Comparison of ENCODE assay signal across 26 mouse cellular contexts in the genomic region with DNA sequence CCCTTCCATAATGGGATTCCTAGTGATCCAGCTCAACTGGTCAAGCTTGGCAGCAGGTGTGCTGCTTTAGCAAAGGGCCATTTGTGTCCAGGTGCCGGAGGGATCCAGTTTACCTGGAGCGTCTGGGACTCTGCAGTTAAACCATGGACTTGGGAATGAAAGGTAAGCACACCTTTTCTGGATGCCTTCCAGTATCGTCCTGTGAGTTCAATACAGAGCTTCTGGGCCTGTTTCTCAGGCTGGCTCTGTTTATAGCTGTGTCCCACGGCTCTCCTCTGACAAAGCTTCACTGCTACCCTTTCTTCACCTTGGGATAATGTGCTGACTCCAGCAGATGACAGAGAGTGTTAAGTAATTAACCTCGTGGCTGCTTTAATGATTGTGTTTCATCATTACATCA. TPM values are rescaled to one million over a fixed set of nuclear protein-coding genes. Genes with fewer than 3 reads are reported as not detected.
DNase-seq lines count a peak whose midpoint lies in the region; ATAC-seq and TF ChIP-seq lines count a peak whose summit lies in the region.
"Had no signal": no experiment of that assay in that cellular context is flagged by ENCODE, and none has a peak within 500 bp of the region (broad histone marks: within the 10 kb centered on the region; RNA-seq: fewer than 3 reads in every experiment).

No protein-coding gene starts in this region.

- 35% methylated on average over 5 of the region's 5 CpGs for WGBS in kidney, adult 2 months

- TF ChIP-seq CTCF in kidney, adult 2 months (conservative IDR thresholded peaks at IDR 0.05; ENCODE audit: insufficient read depth, insufficient read length, low read depth, low read length) = no peak
- TF ChIP-seq CTCF in left cerebral cortex, adult 2 months (IDR thresholded peaks at IDR 0.05) = no peak

- no peak for ATAC-seq in granulocyte monocyte progenitor cell, adult 5-6 weeks (replicated peaks; ENCODE audit: poor library complexity, severe bottlenecking)
- ATAC-seq: hindbrain, postnatal 0 days; Patski had no signal

- H3K27me3 ChIP-seq in kidney, adult 2 months (replicated peaks; ENCODE audit: control insufficient read depth, insufficient read depth, low read length) = no peaks in the 10 kb centered on the region
- H3K27me3 ChIP-seq: forebrain, embryonic 12.5 days; Patski had no signal

- intact Hi-C loops in left cerebral cortex, adult 2 months (cut with DNase I) = no loop called here

- no peak overlapping the region for H3K27ac ChIP-seq in kidney, adult 2 months (ENCODE audit: insufficient read depth, low read depth, low read length)
- H3K27ac ChIP-seq in left cerebral cortex, adult 2 months = no peak overlapping the region
- H3K27ac ChIP-seq: forebrain, embryonic 12.5 days; hindbrain, embryonic 10.5 days; hindbrain, postnatal 0 days; layer of hippocampus, adult 2 months had no signal

- H3K36me3 ChIP-seq in kidney, adult 2 months (ENCODE audit: control insufficient read depth, insufficient read depth, low read length) = no peaks in the 10 kb centered on the region
- H3K36me3 ChIP-seq: forebrain, embryonic 12.5 days; hindbrain, embryonic 10.5 days had no signal

- no peak for TF ChIP-seq POLR2A in kidney, adult 2 months (IDR thresholded peaks at IDR 0.05; ENCODE audit: low read depth, low read length)

- H3K4me3 ChIP-seq in kidney, adult 2 months (ENCODE audit: insufficient read depth, low read depth, low read length) = no peak overlapping the region
- H3K4me3 ChIP-seq in left cerebral cortex, adult 2 months = no peak overlapping the region
- H3K4me3 ChIP-seq: forebrain, embryonic 12.5 days; hindbrain, embryonic 10.5 days; layer of hippocampus, adult 2 months had no signal

- peak; percentile 8 for DNase-seq in adrenal gland, postnatal 10 days
- DNase-seq in adrenal gland, postnatal 4 days (ENCODE audit: low spot score in 2 of 2) = no peak
- DNase-seq in kidney, adult 2 months = peak; percentile 47
- DNase-seq in kidney, postnatal 4 days = no peak
- peak; percentile 63 for DNase-seq in gonadal fat pad, adult 2 months (ENCODE audit: low read depth)
- peak; percentile 13 to 52 for DNase-seq in kidney, postnatal 36 days
- DNase-seq in left cerebral cortex, adult 2 months (ENCODE audit: extremely low spot score in 1 of 2, low spot score in 2 of 2) = no peak
- DNase-seq: adrenal gland, adult 8-10 months; cerebellum, adult 11-12 months; cerebellum, postnatal 14 days; layer of hippocampus, postnatal 36 days; lung, embryonic 14.5 days; lung, postnatal 36 days had no signal

- no peaks in the 10 kb centered on the region for H3K4me1 ChIP-seq in kidney, adult 2 months (ENCODE audit: control insufficient read depth, insufficient read depth, low read length)
- H3K4me1 ChIP-seq: forebrain, embryonic 12.5 days; hindbrain, embryonic 10.5 days had no signal

RNA-seq across cellular contexts. Expression of a gene that starts 39.6 kb away (rescaled TPM):
- not detected for total RNA-seq in adrenal gland, postnatal 10 days (2021)
- not detected for total RNA-seq in adrenal gland, postnatal 4 days (2021)
- polyA plus RNA-seq in kidney, adult 2 months (2012; rRNA removed) = not detected in 2 replicates
- polyA plus RNA-seq in gonadal fat pad, adult 2 months (2012; rRNA removed) = not detected in 2 replicates
- not detected in 2 replicates for total RNA-seq in granulocyte monocyte progenitor cell, adult 5-6 weeks (2014; fragmentation: Nextera tagmentation)
- not detected in 2 replicates for total RNA-seq in granulocyte monocyte progenitor cell, adult 5-6 weeks (2017)
- not detected for total RNA-seq in left cerebral cortex, adult 2 months (2021)
- total RNA-seq: adrenal gland, adult 8-10 months; gastrocnemius, adult 8-10 months; hindbrain, postnatal 0 days; layer of hippocampus, adult 2 months; layer of hippocampus, postnatal 36 days; left cerebral cortex, postnatal 25 days; megakaryocyte-erythroid progenitor cell, adult 5-6 weeks; midbrain, postnatal 0 days had no signal
- polyA plus RNA-seq: brain, embryonic 14.5 days; forebrain, embryonic 12.5 days; heart, embryonic 16.5 days; hindbrain, embryonic 10.5 days; hindbrain, postnatal 0 days; limb, embryonic 14.5 days; lung, embryonic 14.5 days; midbrain, postnatal 0 days; Patski had no signal

Comparison
In these comparisons a context has a peak if more than half of its experiments do, and no peak if none do; other contexts are left out.
1. DNase-seq: peak in adrenal gland, postnatal 10 days (single experiment), kidney, adult 2 months (single experiment), gonadal fat pad, adult 2 months (single experiment) and kidney, postnatal 36 days (2 of 2); none in adrenal gland, postnatal 4 days (0 of 2), kidney, postnatal 4 days (0 of 2) and left cerebral cortex, adult 2 months (0 of 2).